Mouse (Mus musculus) forelimb bud, embryonic 11.5 days (tissue): ENCODE data around the gene 1700020L24Rik.

ENCODE experiments used
- DNase-seq: peaks from one replicate; pipeline ENCODE4 v3.0.0-alpha.2; 2012; ENCODE audit warnings: low read depth, low spot score

1700020L24Rik gene

DNA sequence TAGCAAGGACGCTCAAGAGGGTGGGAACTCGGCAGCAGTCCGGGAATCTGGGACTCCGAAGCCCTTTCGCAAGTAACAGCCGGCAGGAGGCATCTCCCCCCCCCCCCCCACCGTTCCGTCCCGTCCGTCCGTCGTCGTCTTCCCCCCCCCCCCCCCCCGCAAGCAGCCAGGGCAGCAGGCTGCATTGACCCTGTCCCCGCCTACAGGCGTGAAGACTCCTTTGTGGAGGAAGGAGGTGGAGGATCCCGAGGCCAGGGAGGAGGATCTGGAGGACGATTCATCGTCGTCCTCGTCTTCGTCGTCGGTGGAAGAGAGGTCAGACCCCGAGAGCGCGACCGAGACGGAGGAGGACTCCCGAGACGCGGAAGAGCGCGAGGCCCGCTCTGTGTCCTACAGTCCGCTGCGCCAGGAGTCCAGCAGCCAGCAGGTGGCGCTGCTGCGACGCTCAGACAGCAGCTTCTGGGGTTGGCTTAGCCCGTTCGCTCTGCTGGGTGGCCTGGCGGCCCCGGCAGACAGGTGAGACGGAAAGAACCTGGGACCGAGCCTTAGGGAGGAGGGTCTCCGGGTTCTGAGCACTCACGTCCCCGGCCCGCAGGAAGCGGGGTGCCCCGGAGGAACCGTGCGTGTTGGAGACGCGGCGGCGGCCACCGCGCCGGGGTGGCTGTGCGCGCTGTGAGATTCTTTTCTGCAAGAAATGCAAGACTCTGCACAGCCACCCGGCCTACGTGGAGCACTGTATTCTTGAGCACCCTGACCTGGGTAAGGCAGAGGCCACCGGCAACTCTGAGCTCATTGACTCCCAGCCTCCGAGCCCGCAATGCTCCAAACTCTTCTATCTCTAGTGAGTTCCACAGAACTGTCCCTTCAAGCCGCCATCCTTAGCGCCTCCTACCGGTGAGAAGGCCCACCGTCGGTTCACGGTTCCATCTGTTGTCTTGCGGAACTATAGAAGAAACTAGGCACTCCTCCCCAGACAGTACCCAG, 2.9 kb downstream of the 1700020L24Rik start:
- peak; percentile 96 for DNase-seq

GRCm38 (mm10) chr11:83441235-83441634, 3.8 kb downstream of the 1700020L24Rik start:
- no peak for DNase-seq

DNA sequence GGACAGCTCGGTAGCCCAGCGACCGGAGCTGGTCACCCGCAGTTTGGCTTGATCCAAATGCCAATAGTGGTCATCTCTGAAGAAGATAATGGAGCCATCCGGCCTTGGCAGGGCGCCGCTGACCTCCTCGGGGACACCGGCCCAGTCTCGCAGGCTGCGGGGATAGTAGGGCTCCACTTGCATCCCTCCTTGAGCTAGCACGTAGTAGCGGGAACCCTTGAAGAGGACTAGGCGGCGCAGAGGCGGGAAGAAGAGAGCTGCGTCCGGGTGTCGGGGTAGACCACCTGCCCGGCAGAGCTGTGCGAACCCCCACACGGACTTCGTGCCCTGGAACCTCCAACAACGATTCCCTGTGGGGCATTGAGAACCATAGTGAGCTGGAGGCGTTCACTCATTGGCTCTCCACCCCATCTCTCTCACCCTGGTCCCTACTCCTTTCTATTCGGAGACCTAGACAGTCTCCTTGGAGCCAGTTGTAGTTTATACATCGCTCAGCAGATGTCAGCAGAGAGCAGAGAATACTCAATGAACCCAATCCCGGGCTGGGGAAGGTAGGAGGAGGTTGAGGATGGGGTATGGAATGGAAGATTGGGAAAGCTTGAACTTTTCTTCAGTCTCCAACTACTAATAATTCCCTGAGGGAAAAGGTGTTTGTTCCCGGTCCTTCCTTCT, 5.3 kb downstream of the 1700020L24Rik start:
- peak; percentile 83 for DNase-seq

DNA sequence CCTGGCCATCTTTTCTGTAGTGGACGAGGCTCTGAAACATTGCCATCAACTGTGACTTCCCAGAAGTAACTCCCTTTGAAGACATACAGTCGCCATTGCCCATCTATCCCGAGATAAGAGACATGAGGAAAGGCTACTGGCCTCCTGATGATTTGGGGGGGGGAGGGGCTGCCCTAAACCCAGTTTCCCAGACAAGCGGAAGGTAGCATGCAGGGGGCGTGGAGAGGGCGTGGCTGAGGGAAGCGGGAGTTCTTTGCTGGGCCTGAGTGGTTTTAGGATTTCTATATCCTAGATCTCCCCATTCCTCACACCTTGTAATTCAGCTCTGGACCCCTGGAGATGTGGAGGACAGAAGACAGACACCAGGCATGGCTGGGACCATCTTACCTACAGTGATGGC, 6.3 kb downstream of the 1700020L24Rik start:
- DNase-seq = no peak

DNA sequence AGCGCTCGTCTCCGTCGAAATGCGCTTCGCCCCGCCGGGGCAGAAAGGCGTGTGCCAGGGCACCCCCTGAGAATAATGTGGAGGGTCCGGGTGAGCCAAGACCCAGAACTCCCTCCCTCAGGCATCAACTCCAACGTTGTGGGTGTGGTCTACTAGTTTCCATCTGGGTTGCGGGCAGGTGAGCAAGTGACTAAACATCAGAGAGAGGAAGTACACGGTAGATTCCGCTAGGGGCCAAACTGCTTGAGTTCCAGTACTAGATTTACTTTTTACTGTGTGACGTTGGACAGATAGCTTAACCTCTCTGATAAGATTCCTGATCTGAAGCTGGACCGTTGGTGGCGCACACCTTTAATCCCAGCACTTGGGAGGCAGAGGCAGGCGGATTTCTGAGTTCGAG, 7.5 kb downstream of the 1700020L24Rik start:
- no peak for DNase-seq

DNA sequence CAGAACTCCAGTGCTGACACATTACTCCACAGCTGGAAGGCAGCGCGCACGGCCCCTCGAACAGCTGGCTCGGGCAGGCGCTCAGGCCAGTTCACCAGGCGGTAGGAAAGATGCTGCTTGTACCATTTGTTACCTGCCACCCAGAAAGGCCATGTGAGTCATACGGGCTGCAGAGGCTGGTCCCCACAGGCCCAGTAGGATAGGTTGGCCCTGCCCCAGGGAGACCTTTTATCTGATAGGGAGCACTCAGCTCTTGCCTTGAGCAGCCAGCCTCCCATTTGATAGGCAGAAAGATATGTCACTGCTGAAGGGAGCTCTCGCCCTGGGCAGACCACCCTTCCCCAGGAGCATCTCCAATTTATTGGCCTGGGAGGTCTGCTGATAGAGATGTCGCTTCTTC, 10.1 kb downstream of the 1700020L24Rik start:
- DNase-seq = no peak

- no peak for DNase-seq
Observed at GRCm38 (mm10) chr11:83448021-83448926, 10.8 kb downstream of the 1700020L24Rik start.

- DNase-seq = no peak
Observed at GRCm38 (mm10) chr11:83448927-83449236, 11.4 kb downstream of the 1700020L24Rik start.

DNA sequence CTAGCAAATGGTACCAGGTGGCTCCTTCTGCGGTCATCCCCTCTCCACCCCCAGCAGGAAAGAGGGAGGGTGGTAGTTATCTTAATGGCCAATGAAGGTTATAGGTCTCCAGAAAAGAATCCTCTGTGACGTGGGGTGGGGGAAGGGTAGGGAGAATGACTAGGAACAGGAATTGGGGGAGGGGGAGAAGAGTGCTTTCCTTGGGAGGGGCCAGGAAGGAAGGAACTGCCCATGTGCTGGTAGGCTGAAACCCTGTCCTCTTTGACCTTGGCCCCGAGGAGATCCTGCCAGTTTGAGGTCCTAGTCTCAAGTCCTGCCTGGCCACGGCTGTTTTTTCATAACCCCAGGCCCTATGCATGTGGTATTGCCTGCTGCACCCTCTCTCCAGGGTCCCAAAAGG, 11.8 kb downstream of the 1700020L24Rik start:
- DNase-seq = no peak

GRCm38 (mm10) chr11:83450550-83450949, 13.1 kb downstream of the 1700020L24Rik start:
- no peak for DNase-seq

DNA sequence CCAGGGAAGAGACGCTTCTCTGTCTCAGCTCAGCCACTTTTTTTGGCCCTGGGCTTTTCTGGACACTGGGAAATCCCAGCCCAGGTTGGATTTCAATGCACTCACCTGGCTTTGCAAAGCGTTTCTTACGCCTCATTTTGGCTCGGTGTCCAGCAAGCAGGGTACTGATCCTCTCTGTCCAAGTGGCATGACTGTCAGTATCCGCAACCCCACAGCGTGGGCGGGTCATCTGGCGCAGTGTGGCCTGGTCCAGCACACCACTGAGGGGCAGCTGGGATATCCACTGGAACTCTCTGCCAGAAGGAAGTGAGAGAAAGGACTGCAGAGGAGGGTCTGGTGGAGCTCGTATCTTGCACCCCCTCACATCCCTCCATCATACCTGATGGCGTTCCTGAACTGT, 13.8 kb downstream of the 1700020L24Rik start:
- no peak for DNase-seq

DNA sequence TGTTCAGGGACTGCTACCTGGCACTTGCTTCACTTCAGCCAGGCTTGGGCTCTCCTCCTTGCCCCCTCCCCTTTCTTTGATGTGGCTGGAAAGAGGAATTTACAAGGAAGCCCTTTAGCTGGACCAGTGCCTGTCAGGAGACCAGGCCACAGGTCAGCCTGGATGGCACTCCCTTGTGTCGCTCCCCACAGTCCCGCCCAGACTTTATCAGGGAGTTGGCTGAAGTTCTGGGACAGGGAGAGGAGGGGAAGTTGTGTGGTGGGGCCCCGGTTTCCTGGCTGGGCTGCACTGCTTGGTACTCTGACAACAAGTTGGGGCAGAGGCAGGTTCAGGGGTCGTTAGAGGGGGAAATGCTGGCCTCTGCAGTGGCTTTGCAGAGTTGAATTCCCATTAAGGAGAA, 17.1 kb downstream of the 1700020L24Rik start:
- DNase-seq = no peak

DNA sequence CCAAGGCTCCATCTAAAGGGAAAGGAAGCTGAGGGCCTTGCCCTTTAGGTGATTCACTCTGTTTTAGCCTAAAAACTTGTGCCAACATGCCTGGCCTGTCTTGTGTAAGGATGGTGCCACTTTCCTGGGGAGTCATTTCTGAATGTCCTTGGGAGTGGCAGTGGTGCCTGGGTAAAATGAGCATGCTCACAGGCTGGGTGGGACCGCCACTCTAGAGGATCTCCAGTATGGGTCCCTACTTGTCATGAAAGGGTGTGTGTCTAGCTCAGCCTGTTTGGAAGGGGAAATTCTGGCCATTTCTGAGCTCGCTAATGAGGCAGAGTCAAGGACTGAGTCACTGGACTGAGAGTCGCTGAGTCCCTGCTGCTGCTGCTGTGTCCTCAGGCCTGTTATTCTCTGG, 18.1 kb downstream of the 1700020L24Rik start:
- DNase-seq = no peak

DNA sequence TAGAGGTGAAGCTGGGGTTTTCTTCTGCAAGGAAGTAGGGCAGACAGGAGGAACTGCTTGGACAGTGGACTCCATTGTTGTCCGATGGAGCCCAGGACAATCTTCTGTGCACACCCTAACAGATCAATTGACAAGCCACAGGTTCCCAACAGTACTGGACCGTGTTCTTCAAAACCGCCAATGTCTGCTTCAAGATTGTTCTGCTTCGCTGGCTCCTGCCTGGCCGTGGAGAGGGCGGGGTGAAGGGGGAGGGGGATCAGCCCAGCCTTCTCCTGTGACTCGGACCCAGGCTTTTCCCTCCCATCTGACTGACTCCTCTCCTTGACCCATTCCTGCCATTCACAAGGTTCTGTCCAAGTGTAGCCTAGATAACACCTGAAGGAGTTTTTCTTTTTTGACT, 19.8 kb downstream of the 1700020L24Rik start:
- no peak for DNase-seq

GRCm38 (mm10) chr11:83457912-83458601, 20.6 kb downstream of the 1700020L24Rik start:
- peak; percentile 43 for DNase-seq

GRCm38 (mm10) chr11:83461462-83462027, 24.1 kb downstream of the 1700020L24Rik start:
- DNase-seq = no peak

- no peak for DNase-seq
Observed at GRCm38 (mm10) chr11:83462711-83463244, 25.3 kb downstream of the 1700020L24Rik start, which contains the start of gene Mmp28. Gene Mmp28 (minus strand): TSS chr11:83463071.

DNA sequence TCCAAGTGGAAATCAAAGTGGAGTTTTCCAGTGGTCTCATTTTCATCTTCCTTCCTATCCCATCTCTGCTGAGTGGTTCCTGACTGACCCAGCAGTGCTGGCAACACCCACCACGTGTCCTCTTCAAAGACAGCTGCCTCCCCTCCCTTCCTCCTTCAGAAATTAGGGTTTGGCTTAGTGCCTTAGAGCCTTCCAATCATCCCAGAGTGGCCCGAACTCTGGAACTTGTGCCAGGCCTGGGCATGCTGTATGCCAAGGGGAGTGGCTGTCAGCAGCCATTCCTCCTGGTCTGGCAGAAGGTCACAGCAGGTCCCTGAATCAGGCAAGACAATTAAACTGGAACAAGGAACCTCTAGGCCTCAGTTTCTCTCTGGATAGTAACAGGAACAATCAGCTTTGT, 28.5 kb downstream of the 1700020L24Rik start:
- DNase-seq = no peak

DNA sequence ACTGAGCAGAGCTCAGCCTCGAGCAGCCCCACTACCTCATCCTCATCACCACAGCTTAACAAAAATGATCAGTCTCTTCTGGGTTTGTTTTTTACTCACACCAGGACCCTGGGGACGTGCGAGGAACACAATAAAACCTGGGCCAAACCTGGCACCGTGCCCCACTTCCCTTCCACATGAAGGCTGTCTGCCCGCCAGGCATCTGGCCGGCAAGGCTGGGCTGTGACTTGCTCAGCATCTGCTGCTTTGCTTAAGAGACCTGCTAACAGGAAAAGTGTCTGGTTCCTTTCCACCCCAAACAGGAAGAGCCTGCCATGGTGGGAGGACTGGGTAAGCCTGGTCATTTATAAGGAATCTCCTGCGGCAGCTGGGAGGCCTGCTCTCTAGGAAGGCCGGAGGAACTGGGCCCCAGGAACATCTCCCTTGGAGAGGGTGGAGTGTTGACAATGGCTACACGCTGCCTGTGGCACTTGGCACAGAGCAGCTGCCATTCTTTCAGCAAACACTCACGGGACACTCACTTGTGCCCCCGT, 29.7 kb downstream of the 1700020L24Rik start:
- no peak for DNase-seq

DNA sequence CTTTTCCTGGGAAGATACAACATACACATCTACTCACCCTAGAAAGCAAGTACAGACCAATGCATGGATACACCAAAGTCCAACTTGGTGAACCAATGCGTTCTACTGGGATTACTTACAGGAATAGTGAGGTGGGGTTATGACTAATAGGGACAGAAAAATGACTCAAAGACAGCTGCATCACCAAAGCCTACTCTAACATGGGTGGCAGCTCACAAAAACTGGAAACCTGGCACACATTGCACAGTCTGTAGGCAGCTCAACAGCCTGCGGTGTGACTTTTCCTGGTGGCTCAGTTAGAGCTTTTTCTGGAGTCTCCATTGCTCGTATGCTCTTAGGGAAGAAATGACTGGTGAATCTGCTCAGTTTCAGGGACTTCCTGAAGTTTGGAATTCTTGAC, 31.3 kb downstream of the 1700020L24Rik start:
- DNase-seq = no peak
